Mouse (Mus musculus): ENCODE data around the gene Slc2a10. TPM values are rescaled to one million over a fixed set of nuclear protein-coding genes. Genes with fewer than 3 reads are reported as not detected.
A peak's percentile ranks its signal among the peaks of the same experiment; 100 is the strongest.

Gene Slc2a10
- total RNA-seq (2021) (1 to 10 TPM; 5.0 to 5.8 TPM), polyA plus RNA-seq (2012; rRNA removed) (3.8 and 4.4 TPM in 2 replicates)
- long read RNA-seq, transcript Slc2a10-201 (5 exons, 3,544 nt): major isoform, 18 of 23 reads
- long read RNA-seq, partial matches to known transcripts: 3 of 23 reads
- long read RNA-seq, other reads (novel, unspliced or antisense): 2 of 23 reads

- Histone ChIP-seq H3K4me1 (ENCODE audit: control insufficient read depth, insufficient read depth, low read length) (peaks cover 3% of the 10 kb centered on the region; the same call in 1 of the 2 replicates), H3K36me3 (ENCODE audit: control insufficient read depth, insufficient read depth, low read length) (no peaks in the 10 kb centered on the region), H3K27ac (peak within 1 kb of the TSS; percentile 42), H3K27me3 (ENCODE audit: control insufficient read depth, insufficient read depth, low read length) (no peaks in the 10 kb centered on the region), H3K79me2 (replicated peaks; ENCODE audit: control insufficient read depth, insufficient read depth, low read length) (no peaks in the 10 kb centered on the region), H3K4me3 (peak within 1 kb of the TSS; percentile 60), H3K9ac (ENCODE audit: low read depth, low read length) (peak within 1 kb of the TSS; percentile 83)
- 7% methylated on average over 30 of the region's 32 CpGs for WGBS
- TF ChIP-seq CTCF (IDR thresholded peaks at IDR 0.05) (no peak), EP300 (IDR thresholded peaks at IDR 0.05; ENCODE audit: insufficient read depth, low read depth, low read length) (0 out of 2 replicates have a peak, but pooled peaks have one; percentile 21), POLR2A (IDR thresholded peaks at IDR 0.05; ENCODE audit: insufficient read depth, low read depth, low read length) (peak; percentile 58)
- intact Hi-C loops (cut with DNase I): no loop called here
- DNase-seq: peak; percentile 73 to 79
Measured at GRCm38 (mm10) chr2:165503259-165504203, at the start of gene Slc2a10. Slc2a10 (plus strand) TSS chr2:165503787.

DNA sequence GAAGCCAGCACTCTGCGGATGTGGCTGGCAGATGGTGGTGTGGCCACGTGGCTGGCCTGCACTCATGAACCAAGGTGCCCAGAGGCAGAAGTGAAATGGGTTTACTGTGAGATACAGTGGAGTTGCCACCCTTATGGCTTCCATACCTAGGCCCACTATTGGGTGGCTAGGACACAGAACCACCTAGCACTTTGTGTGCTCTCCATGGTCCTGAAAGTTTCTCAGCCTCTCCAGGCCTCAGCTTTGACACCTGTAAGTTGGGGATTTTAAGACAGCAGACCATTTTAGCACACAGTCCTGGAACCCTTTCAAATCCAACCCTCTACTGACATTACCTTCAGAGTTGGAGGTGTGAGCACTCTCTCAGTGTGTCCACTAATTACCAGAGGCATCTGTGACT, 46.9 kb upstream of the Slc2a10 start:
- Histone ChIP-seq H3K79me2 (replicated peaks; ENCODE audit: control insufficient read depth, insufficient read depth, low read length) (no peaks in the 10 kb centered on the region), H3K27ac (no peak overlapping the region), H3K36me3 (ENCODE audit: control insufficient read depth, insufficient read depth, low read length) (no peaks in the 10 kb centered on the region), H3K9ac (ENCODE audit: low read depth, low read length) (no peak overlapping the region), H3K27me3 (ENCODE audit: control insufficient read depth, insufficient read depth, low read length) (no peaks in the 10 kb centered on the region), H3K4me3 (no peak overlapping the region), H3K4me1 (ENCODE audit: control insufficient read depth, insufficient read depth, low read length) (no peaks in the 10 kb centered on the region)
- no peak for TF ChIP-seq POLR2A (IDR thresholded peaks at IDR 0.05; ENCODE audit: insufficient read depth, low read depth, low read length)
- no peak for TF ChIP-seq EP300 (IDR thresholded peaks at IDR 0.05; ENCODE audit: insufficient read depth, low read depth, low read length)
- no peak for TF ChIP-seq CTCF (IDR thresholded peaks at IDR 0.05)
- intact Hi-C loops (cut with DNase I): no loop called here
- 62% methylated on average over 2 of the region's 2 CpGs for WGBS
- DNase-seq: no peak

GRCm38 (mm10) chr2:165458189-165458588, 45.4 kb upstream of the Slc2a10 start:
- intact Hi-C loops (cut with DNase I): no loop called here
- H3K36me3 ChIP-seq (ENCODE audit: control insufficient read depth, insufficient read depth, low read length): no peaks in the 10 kb centered on the region
- H3K79me2 ChIP-seq (replicated peaks; ENCODE audit: control insufficient read depth, insufficient read depth, low read length): no peaks in the 10 kb centered on the region
- no peaks in the 10 kb centered on the region for H3K27me3 ChIP-seq (ENCODE audit: control insufficient read depth, insufficient read depth, low read length)
- no peak overlapping the region for H3K4me3 ChIP-seq
- H3K27ac ChIP-seq: no peak overlapping the region
- WGBS: 65% methylated on average over 5 of the region's 5 CpGs
- no peaks in the 10 kb centered on the region for H3K4me1 ChIP-seq (ENCODE audit: control insufficient read depth, insufficient read depth, low read length)
- no peak for DNase-seq
- TF ChIP-seq CTCF (IDR thresholded peaks at IDR 0.05) (no peak), POLR2A (IDR thresholded peaks at IDR 0.05; ENCODE audit: insufficient read depth, low read depth, low read length) (no peak), EP300 (IDR thresholded peaks at IDR 0.05; ENCODE audit: insufficient read depth, low read depth, low read length) (no peak)
- H3K9ac ChIP-seq (ENCODE audit: low read depth, low read length): no peak overlapping the region

DNA sequence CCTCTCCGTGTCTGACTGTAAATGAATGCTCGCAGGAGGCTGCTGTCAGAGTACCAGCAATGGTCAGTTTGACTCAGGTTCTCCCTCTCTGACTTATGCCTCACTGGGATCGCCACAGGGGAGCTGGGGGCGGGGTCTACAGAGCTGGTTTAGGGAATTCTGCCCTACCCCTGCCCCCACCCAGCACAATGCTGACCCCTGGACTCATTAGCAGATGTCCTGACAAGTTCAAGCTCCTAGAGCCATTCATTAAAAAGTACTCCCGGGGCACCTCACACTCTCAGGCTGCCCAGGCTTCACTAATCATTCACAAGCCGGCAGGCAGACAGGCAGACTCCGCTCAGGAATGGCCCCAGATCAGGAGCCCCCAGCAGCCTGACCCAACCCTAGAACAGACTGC, 43.9 kb upstream of the Slc2a10 start:
- Histone ChIP-seq H3K4me1 (ENCODE audit: control insufficient read depth, insufficient read depth, low read length) (no peaks in the 10 kb centered on the region), H3K4me3 (no peak overlapping the region), H3K9ac (ENCODE audit: low read depth, low read length) (no peak overlapping the region), H3K27ac (no peak overlapping the region), H3K79me2 (replicated peaks; ENCODE audit: control insufficient read depth, insufficient read depth, low read length) (no peaks in the 10 kb centered on the region), H3K36me3 (ENCODE audit: control insufficient read depth, insufficient read depth, low read length) (no peaks in the 10 kb centered on the region), H3K27me3 (ENCODE audit: control insufficient read depth, insufficient read depth, low read length) (no peaks in the 10 kb centered on the region)
- no peak for DNase-seq
- intact Hi-C loops (cut with DNase I): no loop called here
- TF ChIP-seq CTCF (IDR thresholded peaks at IDR 0.05): no peak
- whole genome bisulfite sequencing: 36% methylated on average over 7 of the region's 7 CpGs

DNA sequence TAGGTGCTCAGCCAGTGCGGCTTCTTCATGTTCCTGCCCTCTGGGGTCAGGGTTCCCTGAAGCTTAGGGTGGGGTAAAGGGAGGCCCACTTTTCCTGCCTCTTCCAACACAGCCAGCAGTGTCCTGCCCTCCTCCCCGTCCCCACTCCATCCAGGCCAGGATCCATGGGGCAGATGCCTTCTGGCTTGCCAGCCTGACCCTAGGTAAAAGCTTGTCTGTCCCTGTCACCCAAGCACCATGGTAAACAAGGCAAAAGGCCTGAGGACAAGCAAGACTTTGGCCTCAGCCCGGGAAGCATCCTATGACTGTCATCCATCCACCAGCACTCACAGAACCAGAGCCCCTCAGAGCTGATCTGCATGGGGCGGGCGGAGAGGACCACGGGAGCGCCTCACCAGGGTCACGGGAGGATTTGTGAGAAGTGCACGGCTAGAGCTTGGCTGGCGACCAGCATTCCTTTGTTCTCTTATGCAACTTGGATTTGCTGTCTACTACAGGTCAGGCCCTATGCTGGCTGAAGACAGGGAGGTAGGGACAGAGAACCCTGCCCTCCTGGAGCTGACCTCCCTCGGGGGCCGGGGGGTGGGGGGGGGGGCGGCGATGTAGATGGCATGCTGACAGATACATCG, 35.6 kb upstream of the Slc2a10 start:
- peak; percentile 44 to 52 for DNase-seq
- H3K79me2 ChIP-seq (replicated peaks; ENCODE audit: control insufficient read depth, insufficient read depth, low read length): no peaks in the 10 kb centered on the region
- H3K27ac ChIP-seq: no peak overlapping the region
- no peaks in the 10 kb centered on the region for H3K4me1 ChIP-seq (ENCODE audit: control insufficient read depth, insufficient read depth, low read length)
- intact Hi-C loops (cut with DNase I): no loop called here
- TF ChIP-seq EP300 (IDR thresholded peaks at IDR 0.05; ENCODE audit: insufficient read depth, low read depth, low read length) (no peak), POLR2A (IDR thresholded peaks at IDR 0.05; ENCODE audit: insufficient read depth, low read depth, low read length) (no peak), CTCF (IDR thresholded peaks at IDR 0.05) (no peak)
- WGBS: 48% methylated on average over 15 of the region's 15 CpGs
- 0 out of 2 replicates have a peak, but pooled peaks cover 2% of the 10 kb centered on the region for H3K27me3 ChIP-seq (ENCODE audit: control insufficient read depth, insufficient read depth, low read length)
- no peaks in the 10 kb centered on the region for H3K36me3 ChIP-seq (ENCODE audit: control insufficient read depth, insufficient read depth, low read length)
- no peak overlapping the region for H3K4me3 ChIP-seq
- H3K9ac ChIP-seq (ENCODE audit: low read depth, low read length): no peak overlapping the region

All from heart, adult 2 months (tissue).